Mouse (Mus musculus) forebrain, embryonic 16.5 days (tissue): ENCODE data around the gene Fgd4. TPM values are rescaled to one million over a fixed set of nuclear protein-coding genes. Genes with fewer than 3 reads are reported as not detected.
"Not testable (repeated sequence)": the region's sequence is repeated elsewhere in the genome, so short reads cannot be mapped to it uniquely, and the experiment has no call there.

ENCODE experiments used
- ATAC-seq: fragments of 200-750 bp; cut with Nextera tagmentation; 2 replicates; pipeline ENCODE4 v1.8.0; 2017; ENCODE audit warnings: mild to moderate bottlenecking, moderate library complexity
- H3K27ac ChIP-seq: fragments of 300-500 bp; sonication (generic); 2 replicates; pipeline ENCODE4 v1.5.1; 2014; ENCODE audit warnings: low read length, control low read depth
- H3K27me3 ChIP-seq: fragments of 300-500 bp; sonication (generic); replicated peaks from 2 replicates; pipeline ENCODE4 v1.6.1; 2014; ENCODE audit warnings: low read length; ENCODE audit not compliant: control insufficient read depth, insufficient read depth
- H3K36me3 ChIP-seq: fragments of 300-500 bp; sonication (generic); 2 replicates; pipeline ENCODE4 v1.6.1; 2014; ENCODE audit not compliant: control insufficient read depth, insufficient read depth
- H3K4me1 ChIP-seq: fragments of 300-500 bp; sonication (generic); replicated peaks from 2 replicates; pipeline ENCODE4 v1.6.1; 2014; ENCODE audit warnings: low read length; ENCODE audit not compliant: control insufficient read depth, insufficient read depth
- H3K4me2 ChIP-seq: fragments of 300-500 bp; sonication (generic); 2 replicates; pipeline ENCODE4 v1.6.1; 2014; ENCODE audit warnings: mild to moderate bottlenecking, low read length, control low read depth
- H3K4me3 ChIP-seq: fragments of 300-500 bp; sonication (generic); replicated peaks from 2 replicates; pipeline ENCODE4 v1.5.1; 2014; ENCODE audit warnings: mild to moderate bottlenecking, low read length, control low read depth
- H3K9ac ChIP-seq: fragments of 300-500 bp; sonication (generic); replicated peaks from 2 replicates; pipeline ENCODE4 v1.6.1; 2014; ENCODE audit warnings: low read depth, low read length, control low read depth
- H3K9me3 ChIP-seq: fragments of 300-500 bp; sonication (generic); 2 replicates; pipeline ENCODE4 v1.6.1; 2016; ENCODE audit warnings: low read length; ENCODE audit not compliant: control insufficient read depth
- WGBS: fragments of 180-500 bp; shearing (Covaris S2); extraction: QIAGEN DNeasy Blood & Tissue Kit; methylation state at CpG from one replicate; pipeline ENCODE4 v1.1.7; 2014; 5-methylcytosine and 5-hydroxymethylcytosine counted together
- polyA plus RNA-seq: library from polyadenylated mRNA; unstranded; fragments of >200 nt; fragmentation: Nextera tagmentation; extraction: Ambion mirVana; gene quantifications from 2 replicates; pipeline ENCODE4 v1.2.1, GENCODE M21; 2015

Gene Fgd4
- polyA plus RNA-seq, 1 experiment from 2014 or later: 28.8 TPM

- Histone ChIP-seq H3K9ac (no peak overlapping the region), H3K4me2 (no peak overlapping the region), H3K36me3 (no peaks in the 10 kb centered on the region), H3K27ac (no peak overlapping the region), H3K4me1 (peaks cover 27% of the 10 kb centered on the region), H3K27me3 (no peaks in the 10 kb centered on the region), H3K9me3 (no peaks in the 10 kb centered on the region), H3K4me3 (no peak overlapping the region)
- WGBS: 57% methylated on average over 6 of the region's 6 CpGs
- ATAC-seq: no peak
Measured at GRCm38 (mm10) chr16:16526097-16526740, 74.1 kb downstream of the Fgd4 start.

GRCm38 (mm10) chr16:16525266-16525904 is 75.0 kb downstream of the Fgd4 start:
- Histone ChIP-seq H3K36me3 (no peaks in the 10 kb centered on the region), H3K27me3 (no peaks in the 10 kb centered on the region), H3K4me3 (no peak overlapping the region), H3K4me2 (no peak overlapping the region), H3K27ac (no peak overlapping the region), H3K4me1 (peaks cover 27% of the 10 kb centered on the region), H3K9me3 (no peaks in the 10 kb centered on the region), H3K9ac (no peak overlapping the region)
- WGBS: 68% methylated on average over 3 of the region's 3 CpGs
- ATAC-seq: no peak

DNA sequence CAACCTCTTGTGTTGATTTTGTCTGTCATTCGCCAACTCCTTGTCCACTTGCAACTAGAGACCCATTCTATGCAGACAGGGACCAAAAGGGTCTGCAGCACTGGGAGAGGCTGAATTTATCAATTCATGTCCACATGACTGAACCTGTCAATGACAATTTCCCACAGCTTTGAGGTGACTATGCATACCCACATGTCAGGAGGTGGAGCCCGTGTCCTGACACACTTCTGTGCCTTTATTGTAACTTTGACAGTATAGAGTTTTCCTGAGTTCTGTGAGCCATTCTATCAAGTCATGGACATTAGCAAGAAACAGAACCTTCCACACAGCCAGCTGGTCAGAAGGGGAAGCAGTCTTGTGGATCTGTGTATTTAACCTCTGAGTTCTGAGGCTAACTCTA is 76.7 kb downstream of the Fgd4 start:
- no peak overlapping the region for H3K27ac ChIP-seq
- H3K27me3 ChIP-seq: no peaks in the 10 kb centered on the region
- H3K4me2 ChIP-seq: no peak overlapping the region
- ATAC-seq: no peak
- no peak overlapping the region for H3K9ac ChIP-seq
- 78% methylated on average over 2 of the region's 2 CpGs for WGBS
- H3K4me3 ChIP-seq: no peak overlapping the region
- no peaks in the 10 kb centered on the region for H3K36me3 ChIP-seq
- peaks cover 27% of the 10 kb centered on the region for H3K4me1 ChIP-seq
- H3K9me3 ChIP-seq: no peaks in the 10 kb centered on the region

- H3K27ac ChIP-seq, H3K4me3 ChIP-seq, H3K4me2 ChIP-seq, ATAC-seq, H3K27me3 ChIP-seq, H3K9ac ChIP-seq, H3K9me3 ChIP-seq, H3K36me3 ChIP-seq: not testable (repeated sequence)
- H3K4me1 ChIP-seq: peaks cover 21% of the 10 kb centered on the region
- 58% methylated on average over 2 of the region's 2 CpGs for WGBS
Measured at GRCm38 (mm10) chr16:16522869-16523268, 77.5 kb downstream of the Fgd4 start.

DNA sequence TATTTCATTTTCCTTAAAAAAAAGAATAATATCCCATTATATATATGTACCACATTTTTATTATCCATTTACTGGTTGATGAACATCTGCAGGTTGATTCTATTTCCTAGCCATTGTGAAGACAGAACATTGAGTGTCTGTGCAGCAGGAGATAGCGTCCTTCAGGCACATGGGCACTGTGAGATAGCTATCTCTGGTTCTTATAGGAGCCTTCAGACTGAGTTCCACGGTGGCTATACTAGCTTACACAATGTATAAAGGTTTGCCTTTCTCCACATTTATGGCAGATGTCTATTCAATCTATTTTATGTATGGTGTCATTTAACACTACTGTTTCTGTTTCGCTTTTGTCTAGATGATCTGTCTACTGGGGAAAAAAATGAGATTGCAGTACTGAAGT is 98.9 kb downstream of the Fgd4 start:
- H3K4me3 ChIP-seq: no peak overlapping the region
- no peak overlapping the region for H3K9ac ChIP-seq
- H3K27me3 ChIP-seq: no peaks in the 10 kb centered on the region
- no peaks in the 10 kb centered on the region for H3K4me1 ChIP-seq
- H3K9me3 ChIP-seq: no peaks in the 10 kb centered on the region
- 98% methylated on average over 3 of the region's 3 CpGs for whole genome bisulfite sequencing
- H3K36me3 ChIP-seq: peaks cover 7% of the 10 kb centered on the region
- H3K27ac ChIP-seq: no peak overlapping the region
- no peak overlapping the region for H3K4me2 ChIP-seq
- no peak for ATAC-seq

DNA sequence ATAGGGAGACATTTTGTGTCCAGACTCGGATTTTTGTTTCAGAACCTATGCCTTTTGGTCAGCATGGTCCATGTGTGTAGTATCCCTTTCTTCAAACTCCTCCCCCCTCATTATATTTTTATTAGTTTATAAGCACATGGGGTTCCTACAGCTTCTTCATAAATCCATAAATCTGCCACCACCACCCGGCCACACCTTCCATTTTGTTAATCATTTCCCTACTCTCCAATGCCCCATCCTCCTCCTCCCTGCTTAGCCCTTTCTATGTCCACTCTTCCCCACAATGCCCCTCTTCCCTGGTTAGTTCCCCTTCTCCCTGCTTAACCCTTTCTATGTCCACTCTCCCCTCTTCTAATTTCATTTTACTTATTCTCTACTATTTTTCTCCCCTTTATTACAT is 99.4 kb downstream of the Fgd4 start:
- H3K9ac ChIP-seq: no peak overlapping the region
- WGBS: 89% methylated on average over 2 of the region's 2 CpGs
- no peak for ATAC-seq
- H3K4me3 ChIP-seq: no peak overlapping the region
- no peaks in the 10 kb centered on the region for H3K4me1 ChIP-seq
- peaks cover 7% of the 10 kb centered on the region for H3K36me3 ChIP-seq
- no peaks in the 10 kb centered on the region for H3K27me3 ChIP-seq
- no peak overlapping the region for H3K27ac ChIP-seq
- H3K9me3 ChIP-seq: no peaks in the 10 kb centered on the region
- no peak overlapping the region for H3K4me2 ChIP-seq

- no peak overlapping the region for H3K27ac ChIP-seq
- no peak overlapping the region for H3K4me2 ChIP-seq
Measured at GRCm38 (mm10) chr16:16498798-16499197, 101.6 kb downstream of the Fgd4 start.

DNA sequence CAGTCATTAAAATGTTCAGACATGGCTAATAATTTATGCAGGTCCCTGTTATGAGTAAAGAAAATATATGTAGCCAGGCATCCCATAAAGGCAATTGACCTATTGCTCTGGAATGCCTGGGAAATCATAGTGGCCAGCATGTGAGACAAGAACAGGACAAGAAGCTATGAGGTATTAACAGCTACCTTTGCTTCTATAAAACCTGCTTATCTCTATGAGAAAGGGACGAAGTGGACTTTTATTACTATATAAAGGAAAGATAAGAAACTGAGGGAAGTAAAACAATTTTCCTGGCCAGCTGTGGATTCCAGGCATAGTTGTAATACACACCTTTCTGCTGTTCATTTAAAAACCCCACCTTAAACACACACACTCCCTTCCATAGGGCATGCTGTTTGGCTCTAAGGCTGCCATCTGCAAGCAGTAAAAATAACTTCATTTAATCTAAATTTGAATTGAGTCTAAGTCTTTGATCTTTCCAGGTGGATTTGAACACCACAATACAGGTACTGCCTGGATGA is 114.8 kb downstream of the Fgd4 start:
- no peak overlapping the region for H3K4me2 ChIP-seq
- no peak overlapping the region for H3K4me3 ChIP-seq
- ATAC-seq: no peak
- no peaks in the 10 kb centered on the region for H3K9me3 ChIP-seq
- peaks cover 12% of the 10 kb centered on the region for H3K36me3 ChIP-seq
- H3K4me1 ChIP-seq: no peaks in the 10 kb centered on the region
- no peak overlapping the region for H3K9ac ChIP-seq
- 100% methylated on average over 1 of the region's 1 CpGs for WGBS
- H3K27ac ChIP-seq: no peak overlapping the region
- H3K27me3 ChIP-seq: no peaks in the 10 kb centered on the region

More at GRCm38 (mm10) chr16:16498798-16499197, 101.6 kb downstream of the Fgd4 start:
- no peak overlapping the region for H3K9ac ChIP-seq
- no peaks in the 10 kb centered on the region for H3K9me3 ChIP-seq
- no peak; the same call in 1 of the 2 replicates for ATAC-seq
- H3K27me3 ChIP-seq: no peaks in the 10 kb centered on the region
- H3K36me3 ChIP-seq: peaks cover 4% of the 10 kb centered on the region
- H3K4me3 ChIP-seq: no peak overlapping the region
- no peaks in the 10 kb centered on the region for H3K4me1 ChIP-seq

DNA sequence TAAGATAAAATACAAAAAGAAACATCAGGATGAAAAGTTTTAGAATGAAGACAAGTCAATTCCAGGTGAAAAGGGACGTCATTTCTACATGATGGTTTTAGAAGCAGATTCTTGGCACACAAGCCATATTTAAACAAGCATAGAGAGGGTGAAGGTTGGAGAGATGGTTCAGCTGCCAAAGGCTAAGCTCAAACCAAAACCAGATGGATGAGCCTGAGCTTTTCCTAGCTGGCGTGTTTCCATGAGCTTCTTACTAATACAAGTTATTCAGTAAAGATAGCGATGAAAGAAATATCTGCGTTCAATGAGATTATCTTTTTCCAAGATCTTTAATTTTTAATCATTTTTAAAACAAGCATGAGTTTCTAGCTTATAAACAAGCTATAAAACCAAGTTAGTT is 115.7 kb downstream of the Fgd4 start:
- no peak for ATAC-seq
- no peak overlapping the region for H3K9ac ChIP-seq
- H3K9me3 ChIP-seq: no peaks in the 10 kb centered on the region
- no peaks in the 10 kb centered on the region for H3K27me3 ChIP-seq
- no peak overlapping the region for H3K4me3 ChIP-seq
- no peak overlapping the region for H3K4me2 ChIP-seq
- no peaks in the 10 kb centered on the region for H3K4me1 ChIP-seq
- 91% methylated on average over 4 of the region's 4 CpGs for WGBS
- no peak overlapping the region for H3K27ac ChIP-seq
- H3K36me3 ChIP-seq: peaks cover 12% of the 10 kb centered on the region
